Mouse (Mus musculus): Measurements from ENCODE around the gene Cgref1.

Cgref1 gene

GRCm38 (mm10) chr5:30944956-30945781, at the start of gene Cgref1:
TSS of gene Cgref1 (minus strand) at chr5:30945591.
- in situ Hi-C loops (cut with MboI): no loop called here

DNA sequence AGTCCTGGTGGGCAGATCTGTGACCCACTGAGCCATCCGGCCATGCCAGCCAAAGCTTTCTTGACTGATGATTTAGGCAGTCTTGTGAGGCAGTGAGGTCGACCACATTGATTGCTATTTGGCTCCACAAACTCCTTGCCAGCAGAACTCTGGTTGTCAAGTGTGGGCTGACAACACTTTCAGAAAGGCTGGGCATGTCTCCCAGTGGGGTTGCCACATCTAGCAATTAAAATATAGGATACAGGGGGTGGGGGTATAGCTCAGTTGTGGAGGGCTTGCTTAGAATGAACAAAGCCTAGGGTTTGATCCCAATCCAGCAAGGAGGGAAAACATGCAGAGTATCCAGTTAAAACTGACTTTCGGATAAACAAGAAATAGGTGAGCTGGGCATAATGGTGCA, 48.7 kb upstream of the Cgref1 start:
- in situ Hi-C loops (cut with MboI): no loop called here

DNA sequence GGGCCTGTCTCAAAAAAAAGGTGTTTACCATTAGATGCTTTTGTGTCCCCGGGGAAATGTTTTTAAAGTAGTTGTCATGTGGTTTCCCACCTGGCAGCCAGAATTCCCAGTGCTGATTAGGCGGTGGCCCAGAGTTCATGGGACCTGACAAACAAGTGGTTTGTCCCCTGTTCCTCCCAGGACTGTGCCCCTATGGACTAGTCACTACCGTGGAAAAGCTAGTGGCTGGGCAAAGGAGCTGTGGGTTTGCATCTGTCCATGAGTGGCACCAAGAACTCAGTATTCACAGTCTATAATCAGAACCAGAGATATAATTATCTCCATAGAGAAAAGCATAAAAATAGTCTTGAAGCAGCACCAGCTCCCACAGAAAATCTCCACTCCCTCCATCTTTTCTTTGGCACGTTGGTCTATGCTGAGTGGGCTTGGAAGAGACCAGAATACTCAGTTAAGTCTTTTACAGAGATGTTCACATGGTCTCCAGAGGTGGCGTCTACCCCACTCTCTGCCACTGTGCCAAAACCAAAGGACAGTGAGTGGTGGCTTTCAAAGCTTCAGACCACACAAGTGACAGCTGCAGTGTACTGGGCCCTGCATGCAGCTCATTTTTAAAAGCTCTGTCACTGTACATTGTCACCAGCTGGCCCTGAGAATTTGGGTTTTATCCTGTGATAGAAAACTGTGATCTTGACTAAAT, 47.7 kb upstream of the Cgref1 start:
- in situ Hi-C loops (cut with MboI): no loop called here

- in situ Hi-C loops (cut with MboI): no loop called here
These were observed 37.0 kb upstream of the Cgref1 start for GRCm38 (mm10) chr5:30982357-30982756.

- in situ Hi-C loops (cut with MboI): no loop called here
These were observed 29.7 kb upstream of the Cgref1 start for GRCm38 (mm10) chr5:30974870-30975656.

GRCm38 (mm10) chr5:30969440-30969839, 24.0 kb upstream of the Cgref1 start:
- in situ Hi-C loops (cut with MboI): no loop called here

GRCm38 (mm10) chr5:30968416-30968815, 23.0 kb upstream of the Cgref1 start, which contains the start of gene Tcf23:
TSS of gene Tcf23 (plus strand) at chr5:30968662.
- in situ Hi-C loops (cut with MboI): no loop called here

- in situ Hi-C loops (cut with MboI): no loop called here
These were observed 20.8 kb upstream of the Cgref1 start for GRCm38 (mm10) chr5:30966189-30966588.

DNA sequence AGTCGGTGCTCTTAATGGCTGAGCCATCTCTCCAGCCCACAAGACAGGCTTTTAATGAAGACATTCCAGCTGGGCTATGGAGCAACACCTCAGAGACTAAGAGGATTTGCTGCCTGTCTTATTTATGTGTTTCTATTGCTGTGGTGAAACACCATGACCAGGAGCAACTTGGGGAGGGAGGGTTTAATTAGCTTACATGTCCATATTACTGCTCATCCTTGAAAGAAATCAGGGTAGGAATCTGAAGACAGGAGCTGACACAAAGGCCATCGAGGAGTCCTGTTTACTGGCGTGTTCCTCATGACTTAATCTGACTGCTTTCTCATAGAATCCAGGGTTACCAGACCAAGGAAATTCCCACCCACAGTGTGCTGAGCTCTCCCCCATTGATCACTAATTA, 18.5 kb upstream of the Cgref1 start:
- in situ Hi-C loops (cut with MboI): no loop called here

- in situ Hi-C loops (cut with MboI): no loop called here
These were observed 16.4 kb upstream of the Cgref1 start for GRCm38 (mm10) chr5:30961545-30962505.

- in situ Hi-C loops (cut with MboI): no loop called here
These were observed 15.4 kb upstream of the Cgref1 start for GRCm38 (mm10) chr5:30960814-30961213.

DNA sequence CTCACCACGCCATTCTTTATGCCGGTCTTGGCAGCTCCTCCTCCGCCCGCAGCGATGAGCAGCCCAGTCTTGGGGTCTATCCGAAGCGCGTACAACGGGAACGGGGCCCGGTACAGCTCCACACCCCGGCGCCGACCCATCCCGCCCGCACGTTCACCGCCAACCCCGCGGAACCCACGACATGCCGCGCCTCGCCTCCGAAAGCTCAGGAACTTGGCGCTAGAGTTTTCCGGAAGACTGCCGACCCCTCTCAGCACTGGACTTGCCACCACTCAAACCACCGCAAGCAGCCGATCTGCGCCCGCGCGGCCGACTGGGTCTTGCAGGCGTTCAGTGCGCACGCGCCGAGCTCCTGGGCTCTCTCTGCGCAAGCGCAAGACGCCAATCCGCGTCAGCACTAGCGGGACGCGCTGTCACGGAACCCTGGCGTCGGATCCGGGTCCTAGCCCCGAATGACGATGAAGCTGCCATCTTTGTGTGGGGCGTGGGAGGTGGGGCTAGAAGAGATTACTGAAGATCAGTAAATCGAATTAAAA, 14.6 kb upstream of the Cgref1 start, which contains the start of gene Preb:
Gene Preb, minus strand, starts transcription at position 396 of the 536 bp plus-strand sequence.
- in situ Hi-C loops (cut with MboI): no loop called here

DNA sequence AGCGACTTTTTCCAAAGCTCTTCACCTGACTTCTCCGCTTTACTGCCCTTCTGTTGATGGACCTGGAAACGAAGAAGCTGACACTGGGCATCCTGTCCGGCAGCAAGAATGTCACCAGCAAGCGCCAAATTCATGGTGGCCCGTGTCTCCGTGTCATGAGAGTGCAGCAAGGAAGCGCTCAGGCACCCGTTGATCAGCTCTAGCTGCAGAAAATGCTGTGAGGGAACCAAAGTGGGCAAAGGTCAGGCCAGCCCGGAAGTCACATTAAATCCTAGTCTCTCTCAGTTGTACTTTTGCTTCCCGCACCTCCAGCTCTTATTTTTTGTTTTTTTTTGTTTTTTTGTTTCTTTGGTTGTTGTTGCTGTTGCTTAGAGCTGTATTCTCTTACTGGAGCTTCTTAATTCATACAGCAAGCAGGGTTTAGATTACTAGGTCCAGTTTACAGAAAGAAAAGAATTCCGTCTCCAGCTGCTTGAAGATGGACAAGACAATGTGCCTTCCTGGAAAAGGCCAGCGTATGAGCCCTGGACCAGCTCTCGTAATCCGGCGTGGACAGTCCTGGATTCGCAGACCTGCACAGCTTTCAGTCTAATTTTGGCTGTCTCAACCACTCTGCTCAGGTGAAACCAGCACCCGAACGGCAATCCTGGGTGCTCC, 13.9 kb upstream of the Cgref1 start:
- in situ Hi-C loops (cut with MboI): no loop called here

DNA sequence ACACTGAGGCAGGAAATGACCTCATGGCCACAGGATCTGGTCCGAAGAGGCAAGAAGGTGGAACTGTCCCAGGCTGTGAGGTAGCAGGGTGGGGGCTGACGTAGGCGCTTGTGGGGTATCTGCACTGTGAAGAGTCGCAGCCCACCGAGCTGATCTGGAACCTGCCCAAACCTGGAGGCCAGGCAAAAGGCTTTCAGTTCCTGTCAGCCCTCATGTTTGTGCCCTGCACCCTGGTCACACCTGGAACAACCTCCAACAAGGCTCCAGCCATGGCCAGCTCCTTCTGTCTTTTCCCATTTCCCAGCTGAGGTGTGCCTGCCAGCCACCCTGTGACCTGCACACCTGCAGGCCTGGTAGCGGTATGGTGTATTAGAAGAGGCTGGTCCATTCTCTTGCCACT, 12.5 kb upstream of the Cgref1 start:
- in situ Hi-C loops (cut with MboI): no loop called here

- in situ Hi-C loops (cut with MboI): no loop called here
These were observed 10.4 kb upstream of the Cgref1 start for GRCm38 (mm10) chr5:30955751-30956150.

- in situ Hi-C loops (cut with MboI): no loop called here
These were observed 9.2 kb upstream of the Cgref1 start for GRCm38 (mm10) chr5:30954556-30954955.

DNA sequence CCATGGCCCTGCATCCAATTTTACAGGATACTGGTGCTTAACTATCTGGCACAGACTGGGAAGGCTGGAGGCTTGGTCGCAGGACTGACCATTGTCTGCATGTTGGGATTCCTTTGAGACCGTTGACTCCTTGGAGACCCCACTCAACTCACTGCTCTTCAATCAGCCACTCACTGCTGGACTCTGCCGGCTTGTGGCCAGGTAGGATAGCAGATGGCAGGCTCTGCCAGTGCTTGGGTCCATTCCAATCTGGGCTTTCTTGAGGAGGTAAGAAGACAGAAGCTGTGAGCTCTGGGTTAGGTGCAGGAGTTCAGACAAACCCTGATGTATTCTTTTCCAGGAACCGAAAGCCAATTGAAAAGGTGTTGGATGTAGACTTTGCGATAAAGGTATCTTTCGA, 8.7 kb upstream of the Cgref1 start:
- in situ Hi-C loops (cut with MboI): no loop called here

DNA sequence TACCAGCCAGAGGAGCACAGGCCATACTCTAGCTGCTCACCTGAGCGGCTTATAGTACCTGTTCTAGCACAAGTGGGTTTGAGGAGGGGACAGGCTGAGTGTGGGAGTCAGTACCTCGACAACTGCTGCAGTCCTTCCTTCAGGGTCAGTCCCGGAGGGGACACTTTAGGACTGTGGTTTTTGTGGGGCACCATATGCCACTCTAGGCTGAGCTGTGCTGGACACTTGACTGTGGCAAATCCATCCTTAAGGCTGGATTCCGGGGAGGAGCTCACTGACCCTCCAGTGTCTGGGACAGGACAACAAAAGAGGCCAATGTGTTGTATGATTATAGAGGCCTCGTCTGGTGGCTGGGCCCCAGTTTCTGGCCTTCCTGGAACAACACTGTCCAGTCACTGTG, 7.2 kb upstream of the Cgref1 start:
- in situ Hi-C loops (cut with MboI): no loop called here

DNA sequence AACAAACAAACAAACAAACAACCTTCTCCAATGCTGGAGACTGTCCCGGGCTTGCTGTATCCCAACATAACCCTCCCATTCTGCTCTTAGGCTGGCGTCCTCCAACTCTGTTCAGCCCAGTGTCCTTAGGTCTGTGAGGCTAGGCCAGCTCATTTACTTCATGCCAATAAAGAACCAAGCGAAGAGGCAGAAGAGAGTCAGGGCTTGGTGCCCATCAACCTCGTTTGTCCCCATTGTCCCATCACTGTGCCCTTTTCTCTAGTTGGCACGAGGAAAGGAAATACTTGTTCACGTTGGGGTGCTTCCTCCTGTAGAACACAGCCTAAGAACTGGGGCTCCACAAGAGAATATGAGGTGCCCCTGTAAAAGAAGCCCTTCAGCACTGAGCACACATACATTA, 6.3 kb upstream of the Cgref1 start:
- in situ Hi-C loops (cut with MboI): no loop called here

DNA sequence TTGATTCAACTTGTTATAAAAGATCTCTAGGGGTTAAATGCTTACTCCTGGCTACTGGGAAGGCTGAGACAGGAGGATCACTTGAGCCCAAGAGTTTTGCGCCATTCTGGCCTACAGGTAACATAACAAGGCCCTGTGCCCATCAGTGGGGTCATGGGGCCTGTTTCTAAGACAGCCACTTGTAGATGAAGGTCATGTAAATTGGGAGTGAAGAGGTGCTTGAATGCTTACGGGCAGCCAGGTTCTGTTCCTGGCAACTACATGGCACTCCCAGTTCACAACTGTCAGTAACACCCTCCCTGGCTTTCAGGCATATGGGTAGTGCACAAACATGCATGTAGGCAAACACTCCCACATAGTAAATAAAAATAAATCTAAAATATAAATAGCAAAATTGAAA, 5.5 kb upstream of the Cgref1 start:
- in situ Hi-C loops (cut with MboI): no loop called here

Data from mature B cell (primary cell).